Mouse (Mus musculus) stomach, postnatal 0 days (tissue): Measurements from ENCODE around the gene Il1r2. TPM values are rescaled to one million over a fixed set of nuclear protein-coding genes. Genes with fewer than 3 reads are reported as not detected.

Source experiments
- ATAC-seq: fragments of 200-750 bp; cut with Nextera tagmentation; 2 replicates; pipeline ENCODE4 v1.8.0; 2017; ENCODE audit not compliant: low FRiP score, low TSS enrichment
- DNase-seq: peaks from one replicate; pipeline ENCODE4 v3.0.0-alpha.2; 2016; ENCODE audit warnings: low spot score
- H3K27ac ChIP-seq: fragments of 300-500 bp; sonication (generic); replicated peaks from 2 replicates; pipeline ENCODE4 v1.5.1; 2014; ENCODE audit warnings: mild to moderate bottlenecking, control low read depth
- H3K27me3 ChIP-seq: fragments of 300-500 bp; sonication (generic); 2 replicates; pipeline ENCODE4 v1.6.1; 2014; ENCODE audit warnings: low read length; ENCODE audit not compliant: control insufficient read depth, insufficient read depth
- H3K36me3 ChIP-seq: fragments of 300-500 bp; sonication (generic); 2 replicates; pipeline ENCODE4 v1.6.1; 2014; ENCODE audit warnings: low read length, mixed read lengths; ENCODE audit not compliant: control insufficient read depth, insufficient read depth
- H3K4me1 ChIP-seq: fragments of 300-500 bp; sonication (generic); replicated peaks from 2 replicates; pipeline ENCODE4 v1.6.1; 2014; ENCODE audit warnings: antibody characterized with exemption; ENCODE audit not compliant: control insufficient read depth, insufficient read depth
- H3K4me2 ChIP-seq: fragments of 300-500 bp; sonication (generic); replicated peaks from 2 replicates; pipeline ENCODE4 v1.6.1; 2014; ENCODE audit warnings: low read depth, mild to moderate bottlenecking, control low read depth, moderate library complexity
- H3K4me3 ChIP-seq: fragments of 300-500 bp; sonication (generic); 2 replicates; pipeline ENCODE4 v1.5.1; 2014; ENCODE audit warnings: low read depth, low read length, control low read depth
- H3K9ac ChIP-seq: fragments of 300-500 bp; sonication (generic); 2 replicates; pipeline ENCODE4 v1.6.1; 2014; ENCODE audit warnings: mild to moderate bottlenecking, low read length, control low read depth, mixed read lengths
- H3K9me3 ChIP-seq: fragments of 300-500 bp; sonication (generic); 2 replicates; pipeline ENCODE4 v1.6.1; 2016; ENCODE audit warnings: low read length; ENCODE audit not compliant: control insufficient read depth
- CTCF ChIP-seq: IDR thresholded peaks from 2 replicates; pipeline ENCODE4 v1.5.1; 2016; ENCODE audit warnings: antibody characterized with exemption, low read depth, mild to moderate bottlenecking, moderate library complexity
- EP300 ChIP-seq: optimal IDR thresholded peaks from 2 replicates; pipeline ENCODE3; 2016; ENCODE audit warnings: antibody characterized with exemption
- WGBS: fragments of 180-500 bp; shearing (Covaris S2); extraction: QIAGEN DNeasy Blood & Tissue Kit; methylation state at CpG from one replicate; pipeline ENCODE4 v1.1.7; 2014; 5-methylcytosine and 5-hydroxymethylcytosine counted together
- polyA plus RNA-seq: library from polyadenylated mRNA; unstranded; fragments of >200 nt; fragmentation: Nextera tagmentation; extraction: Ambion mirVana; gene quantifications from 2 replicates; pipeline ENCODE4 v1.2.1, GENCODE M21; 2015

Il1r2 gene
- polyA plus RNA-seq, 1 experiment from 2014 or later = 18.7 TPM

DNA sequence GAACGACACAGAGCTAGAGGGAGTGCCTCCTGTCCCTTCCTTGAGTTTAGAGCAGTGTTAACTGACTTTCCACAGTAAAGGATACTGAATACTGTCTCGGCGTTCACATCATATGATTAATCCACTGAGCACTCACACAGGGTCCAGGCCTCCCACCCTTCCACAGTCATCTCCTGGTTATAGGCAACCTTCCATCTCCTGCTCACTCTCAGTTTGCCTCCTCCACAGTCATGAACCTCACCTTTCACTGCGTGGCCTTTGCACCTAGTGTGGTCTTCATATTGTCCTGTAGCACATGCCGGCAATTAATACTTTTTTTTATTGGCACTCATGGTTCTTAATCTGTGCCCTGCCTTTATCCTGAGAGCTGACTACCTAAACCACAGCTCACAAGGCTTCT, 44.3 kb upstream of the Il1r2 start:
- Histone ChIP-seq H3K4me1 (no peaks in the 10 kb centered on the region), H3K9ac (no peak overlapping the region), H3K27me3 (no peaks in the 10 kb centered on the region), H3K9me3 (no peaks in the 10 kb centered on the region), H3K4me3 (no peak overlapping the region), H3K27ac (no peak overlapping the region), H3K36me3 (peaks cover 6% of the 10 kb centered on the region; the same call in 1 of the 2 replicates), H3K4me2 (no peak overlapping the region)
- ATAC-seq (no peak), DNase-seq (no peak)
- TF ChIP-seq CTCF = no peak
- no peak for TF ChIP-seq EP300
- 97% methylated on average over 5 of the region's 5 CpGs for WGBS

- no peak overlapping the region for H3K4me3 ChIP-seq
- no peaks in the 10 kb centered on the region for H3K4me1 ChIP-seq
- no peaks in the 10 kb centered on the region for H3K9me3 ChIP-seq
- peaks cover 2% of the 10 kb centered on the region; the same call in 1 of the 2 replicates for H3K36me3 ChIP-seq
- no peak for TF ChIP-seq CTCF
- no peak for TF ChIP-seq EP300
- no peak for DNase-seq
- no peak overlapping the region for H3K27ac ChIP-seq
- no peak for ATAC-seq
- H3K27me3 ChIP-seq = no peaks in the 10 kb centered on the region
- no peak overlapping the region for H3K9ac ChIP-seq
- H3K4me2 ChIP-seq = no peak overlapping the region
- 87% methylated on average over 14 of the region's 14 CpGs for WGBS
Measured at GRCm38 (mm10) chr1:40030287-40030975, 43.4 kb upstream of the Il1r2 start.

DNA sequence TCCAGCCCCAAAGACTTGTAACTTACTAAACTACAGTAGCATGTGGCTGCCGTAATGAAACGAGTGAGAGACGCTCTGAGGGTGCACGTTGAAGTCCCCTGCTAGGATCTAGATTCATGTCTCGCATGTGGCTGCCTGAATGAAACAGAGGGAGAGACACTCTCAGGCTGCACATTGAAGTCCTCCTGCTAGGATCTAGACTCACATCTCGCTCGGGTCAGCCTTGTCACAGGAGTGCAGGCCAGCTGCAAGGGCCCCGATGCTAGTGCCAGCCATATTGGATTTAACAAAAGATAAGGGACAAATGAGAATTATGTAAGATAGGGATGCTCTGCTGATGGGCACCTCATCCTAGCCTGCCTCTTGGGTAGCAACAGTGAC, 42.9 kb upstream of the Il1r2 start:
- no peak overlapping the region for H3K9ac ChIP-seq
- no peaks in the 10 kb centered on the region; the same call in 1 of the 2 replicates for H3K36me3 ChIP-seq
- no peaks in the 10 kb centered on the region for H3K4me1 ChIP-seq
- H3K27ac ChIP-seq = no peak overlapping the region
- H3K9me3 ChIP-seq = no peaks in the 10 kb centered on the region
- no peak overlapping the region for H3K4me2 ChIP-seq
- no peaks in the 10 kb centered on the region for H3K27me3 ChIP-seq
- TF ChIP-seq EP300 (no peak), CTCF (no peak)
- ATAC-seq (no peak), DNase-seq (no peak)
- no peak overlapping the region for H3K4me3 ChIP-seq
- WGBS = 93% methylated on average over 8 of the region's 8 CpGs

- Histone ChIP-seq H3K4me1 (no peaks in the 10 kb centered on the region), H3K36me3 (no peaks in the 10 kb centered on the region; the same call in 1 of the 2 replicates), H3K27me3 (no peaks in the 10 kb centered on the region), H3K4me3 (no peak overlapping the region), H3K9me3 (no peaks in the 10 kb centered on the region), H3K4me2 (no peak overlapping the region), H3K9ac (no peak overlapping the region), H3K27ac (no peak overlapping the region)
- TF ChIP-seq EP300 = no peak
- peak; percentile 25; the same call in 1 of the 2 replicates for ATAC-seq
- WGBS = 63% methylated on average over 2 of the region's 2 CpGs
- DNase-seq = no peak
Measured at GRCm38 (mm10) chr1:40031626-40032025, 42.3 kb upstream of the Il1r2 start.

DNA sequence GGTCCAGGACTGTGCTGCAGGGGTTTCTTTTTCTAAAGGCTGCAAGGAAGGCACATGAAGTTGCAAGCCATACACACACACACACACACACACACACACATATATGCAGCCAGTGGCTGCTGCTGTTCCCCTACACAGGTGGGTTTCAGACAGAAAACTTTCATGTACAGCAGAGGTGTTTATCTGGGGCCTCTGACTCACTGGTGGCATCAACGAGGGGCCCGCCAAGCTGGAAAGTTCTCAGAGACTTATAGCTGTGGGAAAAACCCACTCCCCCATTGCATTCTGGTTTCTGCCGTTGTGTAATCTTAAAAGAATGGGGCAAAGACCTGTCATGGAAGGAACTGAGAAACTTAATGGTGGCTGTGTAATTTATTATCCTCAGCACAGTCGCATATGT, 40.6 kb upstream of the Il1r2 start:
- no peak for ATAC-seq
- no peak for DNase-seq
- TF ChIP-seq EP300 = no peak
- no peaks in the 10 kb centered on the region for H3K27me3 ChIP-seq
- no peaks in the 10 kb centered on the region for H3K4me1 ChIP-seq
- H3K9ac ChIP-seq = no peak overlapping the region
- H3K9me3 ChIP-seq = no peaks in the 10 kb centered on the region
- H3K36me3 ChIP-seq = no peaks in the 10 kb centered on the region; the same call in 1 of the 2 replicates
- 55% methylated on average over 4 of the region's 4 CpGs for WGBS
- H3K27ac ChIP-seq = no peak overlapping the region
- no peak overlapping the region for H3K4me3 ChIP-seq
- H3K4me2 ChIP-seq = no peak overlapping the region

- H3K36me3 ChIP-seq = no peaks in the 10 kb centered on the region
- TF ChIP-seq EP300 (no peak), CTCF (no peak)
Measured at GRCm38 (mm10) chr1:40033743-40034420, 40.0 kb upstream of the Il1r2 start.

More at GRCm38 (mm10) chr1:40033743-40034420, 40.0 kb upstream of the Il1r2 start:
- ATAC-seq (no peak), DNase-seq (no peak)
- H3K27me3 ChIP-seq = no peaks in the 10 kb centered on the region
- H3K4me1 ChIP-seq = no peaks in the 10 kb centered on the region
- no peak overlapping the region for H3K9ac ChIP-seq
- H3K4me3 ChIP-seq = no peak overlapping the region
- no peak overlapping the region for H3K27ac ChIP-seq
- H3K4me2 ChIP-seq = no peak overlapping the region
- H3K9me3 ChIP-seq = no peaks in the 10 kb centered on the region
- 71% methylated on average over 12 of the region's 12 CpGs for WGBS
